Mouse (Mus musculus) lung, adult 2 months (tissue): ENCODE results near the gene Exoc7.

Experiments
- CTCF ChIP-seq: fragments of 200-500 bp; IDR thresholded peaks from 2 replicates; pipeline ENCODE4 v1.5.1; 2011; ENCODE audit warnings: mild to moderate bottlenecking, low read length, control low read depth; ENCODE audit not compliant: insufficient read depth
- POLR2A ChIP-seq: fragments of 200-500 bp; IDR thresholded peaks from 2 replicates; pipeline ENCODE4 v1.6.1; 2011; ENCODE audit warnings: low read depth, mild to moderate bottlenecking, control low read depth, low read length, borderline replicate concordance; ENCODE audit errors: extremely low read depth

DNA sequence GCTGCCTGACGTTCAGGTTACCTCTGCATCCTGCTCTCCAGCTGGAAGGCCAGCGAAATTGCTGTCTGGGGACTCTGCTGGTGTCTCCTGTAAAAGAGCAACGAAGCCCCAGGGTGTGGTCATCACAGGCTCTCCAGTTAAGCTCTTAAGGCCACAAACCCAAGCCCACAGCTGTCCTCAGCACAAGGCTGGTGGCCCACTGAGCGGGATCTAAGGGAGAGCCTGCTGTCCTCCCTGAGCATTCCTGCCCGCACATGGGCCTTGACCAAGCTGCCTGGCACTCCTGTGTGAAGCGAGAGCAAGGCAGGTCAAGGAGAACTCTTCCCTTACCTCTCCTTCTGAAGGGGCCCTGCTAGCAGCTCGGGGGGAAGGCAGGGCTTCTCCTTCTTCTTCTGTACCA, 40.0 kb upstream of the Exoc7 start:
- TF ChIP-seq POLR2A (no peak), CTCF (no peak)
